Mouse (Mus musculus): ENCODE data around the gene Smyd3. TPM values are rescaled to one million over a fixed set of nuclear protein-coding genes. Genes with fewer than 3 reads are reported as not detected.

Smyd3 gene
- polyA plus RNA-seq, 1 experiment from 2014 or later = 12.1 TPM

DNA sequence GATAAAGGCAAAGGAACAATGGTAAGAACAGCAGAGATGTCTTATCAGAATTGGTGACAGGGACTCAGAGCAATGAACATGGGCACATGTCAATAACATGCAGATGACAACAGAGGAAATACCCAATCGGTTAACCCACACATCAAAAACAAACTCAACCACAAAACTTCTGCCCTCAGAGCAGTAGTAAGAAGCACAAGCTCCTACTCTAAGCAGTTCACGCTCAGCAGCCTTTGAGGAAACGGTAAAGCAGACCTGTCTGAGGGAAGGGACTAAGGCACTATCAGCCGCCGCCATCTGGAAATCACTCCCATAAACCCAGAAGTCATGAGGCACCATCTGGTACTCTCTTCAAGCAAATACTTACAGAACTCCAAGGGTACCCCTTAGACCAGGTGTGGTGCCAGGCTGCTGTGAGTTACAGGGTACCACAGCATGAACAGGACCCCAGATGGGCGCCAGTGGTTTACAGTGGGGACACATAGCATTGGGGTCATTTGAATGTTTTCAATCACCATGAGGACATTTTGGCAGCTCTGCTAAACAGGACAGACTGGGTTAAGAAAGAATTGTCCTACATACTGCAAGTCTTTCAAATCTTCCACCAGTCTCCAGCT lies 277.1 kb downstream of the Smyd3 start:
- Histone ChIP-seq H3K4me1 (replicated peaks; ENCODE audit: control insufficient read depth, insufficient read depth) (no peaks in the 10 kb centered on the region), H3K4me3 (ENCODE audit: low read depth, low read length) (no peak overlapping the region), H3K36me3 (ENCODE audit: control insufficient read depth, insufficient read depth, low read length) (no peaks in the 10 kb centered on the region), H3K9me3 (ENCODE audit: control insufficient read depth, low read length) (no peaks in the 10 kb centered on the region), H3K27ac (replicated peaks) (no peak overlapping the region), H3K9ac (ENCODE audit: low read length) (no peak overlapping the region), H3K4me2 (replicated peaks; ENCODE audit: low read depth) (no peak overlapping the region), H3K27me3 (ENCODE audit: control insufficient read depth, insufficient read depth, low read length) (no peaks in the 10 kb centered on the region)
- WGBS = 88% methylated on average over 6 of the region's 6 CpGs
- TF ChIP-seq EP300 (optimal IDR thresholded peaks at IDR 0.05) (no peak), CTCF (IDR thresholded peaks at IDR 0.05; ENCODE audit: low read depth) (no peak)
- ATAC-seq (ENCODE audit: low FRiP score, low TSS enrichment) (no peak), DNase-seq (ENCODE audit: low spot score) (no peak)

DNA sequence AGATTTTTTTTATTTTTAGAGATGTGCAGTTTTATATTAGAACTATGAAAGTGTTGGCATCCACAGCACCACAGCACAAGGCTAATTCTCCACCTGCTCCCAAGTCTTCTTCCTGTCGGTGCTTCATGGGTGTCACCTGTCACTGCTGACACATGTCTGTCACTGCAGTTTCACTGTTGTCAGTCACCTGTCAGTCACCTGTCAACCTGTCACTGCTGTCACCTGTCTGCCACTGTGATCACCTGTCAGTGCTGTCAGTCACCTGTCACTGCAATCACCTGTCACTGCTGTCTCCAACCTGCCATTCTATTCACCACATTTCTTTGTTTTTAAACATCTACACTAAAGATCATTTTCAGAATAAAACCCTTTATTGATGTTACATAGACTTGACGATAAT lies 279.2 kb downstream of the Smyd3 start:
- Histone ChIP-seq H3K4me3 (ENCODE audit: low read depth, low read length) (no peak overlapping the region), H3K4me1 (replicated peaks; ENCODE audit: control insufficient read depth, insufficient read depth) (no peaks in the 10 kb centered on the region), H3K4me2 (replicated peaks; ENCODE audit: low read depth) (no peak overlapping the region), H3K36me3 (ENCODE audit: control insufficient read depth, insufficient read depth, low read length) (no peaks in the 10 kb centered on the region), H3K27ac (replicated peaks) (no peak overlapping the region), H3K27me3 (ENCODE audit: control insufficient read depth, insufficient read depth, low read length) (no peaks in the 10 kb centered on the region), H3K9me3 (ENCODE audit: control insufficient read depth, low read length) (no peaks in the 10 kb centered on the region), H3K9ac (ENCODE audit: low read length) (no peak overlapping the region)
- DNase-seq (ENCODE audit: low spot score) (no peak), ATAC-seq (ENCODE audit: low FRiP score, low TSS enrichment) (no peak)
- 67% methylated on average over 2 of the region's 2 CpGs for WGBS
- TF ChIP-seq EP300 (optimal IDR thresholded peaks at IDR 0.05) = no peak
- TF ChIP-seq CTCF (IDR thresholded peaks at IDR 0.05; ENCODE audit: low read depth) = no peak

DNA sequence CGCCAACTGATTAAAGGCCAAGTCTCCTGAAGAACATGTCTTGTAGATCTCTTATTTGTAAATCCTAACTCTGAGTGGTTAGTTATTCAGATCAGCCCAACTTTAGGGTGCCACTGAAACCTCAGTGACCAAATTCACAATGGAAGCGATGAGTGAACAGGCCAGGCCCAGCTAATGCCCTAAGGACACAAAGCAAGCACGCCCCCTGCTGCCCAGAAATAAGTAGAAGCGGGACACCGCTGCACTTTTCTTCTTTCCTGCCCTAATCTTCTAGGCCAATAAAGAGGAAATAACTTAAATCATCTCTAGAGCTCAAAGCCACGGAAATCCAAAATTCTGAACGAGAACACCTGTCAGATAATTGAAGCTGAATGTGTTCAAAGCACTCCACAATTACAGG lies 279.9 kb downstream of the Smyd3 start:
- no peak overlapping the region for H3K27ac ChIP-seq (replicated peaks)
- no peak overlapping the region for H3K4me2 ChIP-seq (replicated peaks; ENCODE audit: low read depth)
- H3K4me3 ChIP-seq (ENCODE audit: low read depth, low read length) = no peak overlapping the region
- H3K27me3 ChIP-seq (ENCODE audit: control insufficient read depth, insufficient read depth, low read length) = no peaks in the 10 kb centered on the region
- TF ChIP-seq CTCF (IDR thresholded peaks at IDR 0.05; ENCODE audit: low read depth) = peak; percentile 57
- no peak for TF ChIP-seq EP300 (optimal IDR thresholded peaks at IDR 0.05)
- DNase-seq (ENCODE audit: low spot score) (no peak), ATAC-seq (ENCODE audit: low FRiP score, low TSS enrichment) (no peak)
- WGBS = 58% methylated on average over 7 of the region's 7 CpGs
- H3K9ac ChIP-seq (ENCODE audit: low read length) = no peak overlapping the region
- H3K4me1 ChIP-seq (replicated peaks; ENCODE audit: control insufficient read depth, insufficient read depth) = no peaks in the 10 kb centered on the region
- H3K36me3 ChIP-seq (ENCODE audit: control insufficient read depth, insufficient read depth, low read length) = no peaks in the 10 kb centered on the region
- H3K9me3 ChIP-seq (ENCODE audit: control insufficient read depth, low read length) = no peaks in the 10 kb centered on the region

DNA sequence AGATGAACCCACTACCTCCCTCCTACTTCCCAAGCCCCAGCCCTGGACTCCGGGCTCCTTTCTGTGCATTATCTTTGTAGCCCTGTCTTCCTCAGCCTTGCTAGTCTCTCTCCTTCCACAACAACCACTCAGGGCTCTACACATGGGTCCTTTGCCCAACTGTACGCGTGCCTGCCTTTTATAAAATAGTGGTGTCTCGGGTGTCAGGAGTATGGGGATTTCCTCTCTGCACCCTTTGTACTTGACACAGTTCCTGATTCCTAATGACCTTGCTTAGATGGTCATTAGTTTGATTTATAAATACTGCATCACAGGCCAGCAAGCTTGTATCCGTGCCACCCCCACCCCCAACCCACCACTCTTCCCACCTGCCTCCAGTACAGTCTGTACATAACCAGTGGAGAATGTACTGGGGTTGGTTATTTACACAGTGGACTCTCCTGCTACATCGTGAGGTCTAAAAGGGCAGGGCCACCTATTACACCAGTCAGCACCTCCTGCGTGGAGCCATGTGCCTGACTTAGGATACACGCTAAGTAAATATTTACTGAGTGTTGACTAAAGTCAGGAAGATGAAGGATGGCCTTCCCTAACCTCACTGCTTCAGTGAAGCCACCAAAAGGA lies 281.5 kb downstream of the Smyd3 start:
- Histone ChIP-seq H3K9me3 (ENCODE audit: control insufficient read depth, low read length) (no peaks in the 10 kb centered on the region), H3K36me3 (ENCODE audit: control insufficient read depth, insufficient read depth, low read length) (no peaks in the 10 kb centered on the region), H3K9ac (ENCODE audit: low read length) (no peak overlapping the region), H3K4me2 (replicated peaks; ENCODE audit: low read depth) (no peak overlapping the region), H3K4me3 (ENCODE audit: low read depth, low read length) (no peak overlapping the region), H3K27ac (replicated peaks) (no peak overlapping the region), H3K27me3 (ENCODE audit: control insufficient read depth, insufficient read depth, low read length) (no peaks in the 10 kb centered on the region), H3K4me1 (replicated peaks; ENCODE audit: control insufficient read depth, insufficient read depth) (no peaks in the 10 kb centered on the region)
- WGBS = 49% methylated on average over 8 of the region's 8 CpGs
- no peak for DNase-seq (ENCODE audit: low spot score)
- peak; percentile 56; the same call in 1 of the 2 replicates for ATAC-seq (ENCODE audit: low FRiP score, low TSS enrichment)
- TF ChIP-seq EP300 (optimal IDR thresholded peaks at IDR 0.05) (no peak), CTCF (IDR thresholded peaks at IDR 0.05; ENCODE audit: low read depth) (no peak)

DNA sequence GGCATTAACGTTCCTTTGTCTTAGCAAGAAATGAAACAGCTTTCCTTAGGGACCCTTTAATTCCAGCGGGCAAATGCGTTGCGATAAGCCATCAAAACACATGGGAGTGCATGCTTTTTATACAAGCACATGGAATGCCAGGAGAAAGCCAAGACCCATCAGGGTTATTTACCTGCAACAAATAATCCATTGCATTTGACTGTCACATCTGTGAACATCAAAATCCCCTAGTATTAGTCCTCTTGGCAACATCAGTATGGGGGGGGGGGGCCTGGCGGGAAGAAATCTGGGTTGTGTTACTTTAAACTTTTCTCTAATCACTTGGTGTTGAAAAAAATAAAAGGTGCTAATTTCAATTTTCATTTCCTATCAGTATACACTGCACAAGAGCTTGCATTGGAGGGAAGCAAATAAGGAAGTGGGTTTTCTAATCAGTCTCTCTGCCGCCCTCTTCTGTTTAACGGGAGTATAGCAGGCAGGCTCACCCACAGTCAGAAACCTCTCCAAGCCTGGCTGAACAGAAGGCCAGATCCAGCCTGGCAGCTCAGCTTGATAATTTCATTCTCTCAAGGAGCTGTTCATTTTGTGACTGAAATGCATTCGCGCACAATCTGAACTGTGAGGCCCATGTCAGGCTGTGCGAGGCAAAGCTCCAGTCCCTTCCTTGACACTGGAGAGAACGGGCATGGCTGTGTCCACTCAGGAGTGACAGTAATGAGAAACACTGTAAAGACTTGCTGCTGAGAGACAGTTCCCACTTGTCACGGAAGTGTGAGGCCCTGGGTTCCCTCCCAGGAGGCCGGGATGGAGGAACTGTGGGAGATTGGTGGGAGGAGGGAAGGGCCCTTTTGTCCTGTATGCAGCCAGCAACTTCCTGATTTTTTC lies 285.8 kb downstream of the Smyd3 start:
- H3K4me2 ChIP-seq (replicated peaks; ENCODE audit: low read depth) = no peak overlapping the region
- peak; percentile 86 for DNase-seq (ENCODE audit: low spot score)
- peak; percentile 74 for ATAC-seq (ENCODE audit: low FRiP score, low TSS enrichment)
- H3K4me3 ChIP-seq (ENCODE audit: low read depth, low read length) = no peak overlapping the region
- no peaks in the 10 kb centered on the region for H3K27me3 ChIP-seq (ENCODE audit: control insufficient read depth, insufficient read depth, low read length)
- H3K9me3 ChIP-seq (ENCODE audit: control insufficient read depth, low read length) = no peaks in the 10 kb centered on the region
- TF ChIP-seq CTCF (IDR thresholded peaks at IDR 0.05; ENCODE audit: low read depth) (peak; percentile 90), EP300 (optimal IDR thresholded peaks at IDR 0.05) (no peak)
- 0 out of 2 replicates have a peak overlapping the region, but pooled peaks have one; percentile 40 for H3K27ac ChIP-seq (replicated peaks)
- H3K36me3 ChIP-seq (ENCODE audit: control insufficient read depth, insufficient read depth, low read length) = no peaks in the 10 kb centered on the region
- no peak overlapping the region for H3K9ac ChIP-seq (ENCODE audit: low read length)
- WGBS = 33% methylated on average over 13 of the region's 13 CpGs
- H3K4me1 ChIP-seq (replicated peaks; ENCODE audit: control insufficient read depth, insufficient read depth) = no peaks in the 10 kb centered on the region

Data from stomach, postnatal 0 days (tissue).